ENCODE assay signal across 15 mouse cellular contexts in the genomic region with DNA sequence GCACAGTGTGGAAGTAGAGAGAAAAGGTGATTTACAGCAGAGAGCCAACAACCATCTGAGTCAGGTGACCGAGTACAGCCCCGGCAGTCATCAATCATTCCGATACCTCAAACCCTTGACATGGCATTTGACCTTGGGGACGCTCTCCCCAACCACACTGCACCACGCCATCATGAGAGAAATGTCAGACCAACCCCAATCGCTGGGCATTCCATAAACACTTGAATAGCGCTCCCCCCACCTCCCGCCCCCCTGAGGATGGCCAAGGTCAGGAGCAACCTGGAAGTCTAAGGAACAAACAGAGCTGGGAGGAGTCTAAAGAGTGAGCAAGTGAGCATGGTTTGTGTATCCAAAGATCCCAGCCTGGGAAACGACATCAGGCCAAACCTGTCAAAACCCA.
A peak's percentile ranks its signal among the peaks of the same experiment; 100 is the strongest.
DNase-seq lines count a peak whose midpoint lies in the region.
"Had no signal": no experiment of that assay in that cellular context is flagged by ENCODE, and none has a peak within 500 bp of the region (broad histone marks: within the 10 kb centered on the region; RNA-seq: fewer than 3 reads in every experiment).

No protein-coding gene starts in this region.

- peak; percentile 5 for DNase-seq in adrenal gland, postnatal 14 days
- no peak for DNase-seq in adrenal gland, adult 8-10 months
- DNase-seq in ES-CJ7 (ENCODE audit: low read depth, low spot score): peak; percentile 90
- DNase-seq in R1 (ENCODE audit: low read depth, low spot score): peak; percentile 98
- DNase-seq in testis, postnatal 10 days (ENCODE audit: low spot score): no peak
- no peak for DNase-seq in heart, postnatal 4 days
- no peak for DNase-seq in right cerebral cortex, postnatal 36 days (ENCODE audit: low spot score in 2 of 2)
- DNase-seq: adrenal gland, postnatal 10 days; adrenal gland, postnatal 36 days; B cell, adult 2 months; cerebellum, adult 11-12 months; cerebellum, adult 2 months; cerebellum, adult 9-10 months; cerebellum, postnatal 10 days; cerebellum, postnatal 25 days had no signal

Comparison
In these comparisons a context has a peak if more than half of its experiments do, and no peak if none do; other contexts are left out.
1. DNase-seq: peak in adrenal gland, postnatal 14 days (single experiment), ES-CJ7 (single experiment) and R1 (single experiment); none in adrenal gland, adult 8-10 months (single experiment), testis, postnatal 10 days (single experiment), heart, postnatal 4 days (single experiment) and right cerebral cortex, postnatal 36 days (0 of 2).